Mouse (Mus musculus) G1E (cell line): ENCODE results near the gene Mcrip1.
"Not testable (repeated sequence)": the region's sequence is repeated elsewhere in the genome, so short reads cannot be mapped to it uniquely, and the experiment has no call there.

ENCODE experiments used
- CTCF ChIP-seq: IDR thresholded peaks from 2 replicates; pipeline ENCODE4 v1.5.1; 2012; ENCODE audit warnings: low read depth, low read length, inconsistent platforms, mixed read lengths
- GATA1 ChIP-seq: IDR thresholded peaks from 2 replicates; pipeline ENCODE4 v1.6.1; 2012; ENCODE audit warnings: borderline replicate concordance, low read length, inconsistent platforms, mixed read lengths
- POLR2AphosphoS5 ChIP-seq: IDR thresholded peaks from 2 replicates; pipeline ENCODE4 v1.6.1; 2012; ENCODE audit warnings: low read depth, low read length, inconsistent platforms; ENCODE audit not compliant: insufficient replicate concordance
- TAL1 ChIP-seq: conservative IDR thresholded peaks from 2 replicates; pipeline ENCODE4 v1.6.1; 2012; ENCODE audit warnings: low read depth, low read length, inconsistent platforms, mixed read lengths

- not testable (repeated sequence) for TF ChIP-seq CTCF, GATA1, POLR2AphosphoS5, TAL1
Measured at GRCm38 (mm10) chr11:120558843-120559242, 9.3 kb upstream of the Mcrip1 start.
